Mouse (Mus musculus) liver, embryonic 16.5 days (tissue): ENCODE results near the gene 4930544D05Rik. TPM values are rescaled to one million over a fixed set of nuclear protein-coding genes. Genes with fewer than 3 reads are reported as not detected.

Experiments used
- ATAC-seq: fragments of 200-750 bp; cut with Nextera tagmentation; 2 replicates; pipeline ENCODE4 v1.8.0; 2017; ENCODE audit warnings: low read depth, mild to moderate bottlenecking, moderate number of reproducible peaks, moderate library complexity
- H3K27ac ChIP-seq: fragments of 300-500 bp; sonication (generic); 2 replicates; pipeline ENCODE4 v1.5.1; 2014; ENCODE audit warnings: mild to moderate bottlenecking, low read length
- H3K27me3 ChIP-seq: fragments of 300-500 bp; sonication (generic); 2 replicates; pipeline ENCODE4 v1.6.1; 2014; ENCODE audit warnings: low read depth, low read length, mixed read lengths; ENCODE audit not compliant: control insufficient read depth, insufficient read depth
- H3K36me3 ChIP-seq: fragments of 300-500 bp; sonication (generic); 2 replicates; pipeline ENCODE4 v1.6.1; 2014; ENCODE audit warnings: mild to moderate bottlenecking; ENCODE audit not compliant: control insufficient read depth, insufficient read depth
- H3K4me1 ChIP-seq: fragments of 300-500 bp; sonication (generic); 2 replicates; pipeline ENCODE4 v1.6.1; 2014; ENCODE audit warnings: low read depth, low read length, mixed read lengths; ENCODE audit not compliant: control insufficient read depth
- H3K4me2 ChIP-seq: fragments of 300-500 bp; sonication (generic); 2 replicates; pipeline ENCODE4 v1.6.1; 2014; ENCODE audit warnings: low read depth, low read length, mixed read lengths
- H3K4me3 ChIP-seq: fragments of 300-500 bp; sonication (generic); 2 replicates; pipeline ENCODE4 v1.5.1; 2014; ENCODE audit warnings: low read depth, mild to moderate bottlenecking, low read length
- H3K9ac ChIP-seq: fragments of 300-500 bp; sonication (generic); 2 replicates; pipeline ENCODE4 v1.6.1; 2014; ENCODE audit warnings: low read depth, low read length
- H3K9me3 ChIP-seq: fragments of 300-500 bp; sonication (generic); replicated peaks from 2 replicates; pipeline ENCODE4 v1.6.1; 2016; ENCODE audit warnings: low read length; ENCODE audit not compliant: control insufficient read depth
- WGBS: fragments of 180-500 bp; shearing (Covaris S2); extraction: QIAGEN DNeasy Blood & Tissue Kit; methylation state at CpG from one replicate; pipeline ENCODE4 v1.1.7; 2014; ENCODE audit not compliant: insufficient replicate concordance; 5-methylcytosine and 5-hydroxymethylcytosine counted together
- polyA plus RNA-seq: library from polyadenylated mRNA; unstranded; fragments of >200 nt; fragmentation: Nextera tagmentation; extraction: Ambion mirVana; gene quantifications from 2 replicates; pipeline ENCODE4 v1.2.1, GENCODE M21; 2015

The 4930544D05Rik gene
- polyA plus RNA-seq, 1 experiment from 2014 or later: not detected

DNA sequence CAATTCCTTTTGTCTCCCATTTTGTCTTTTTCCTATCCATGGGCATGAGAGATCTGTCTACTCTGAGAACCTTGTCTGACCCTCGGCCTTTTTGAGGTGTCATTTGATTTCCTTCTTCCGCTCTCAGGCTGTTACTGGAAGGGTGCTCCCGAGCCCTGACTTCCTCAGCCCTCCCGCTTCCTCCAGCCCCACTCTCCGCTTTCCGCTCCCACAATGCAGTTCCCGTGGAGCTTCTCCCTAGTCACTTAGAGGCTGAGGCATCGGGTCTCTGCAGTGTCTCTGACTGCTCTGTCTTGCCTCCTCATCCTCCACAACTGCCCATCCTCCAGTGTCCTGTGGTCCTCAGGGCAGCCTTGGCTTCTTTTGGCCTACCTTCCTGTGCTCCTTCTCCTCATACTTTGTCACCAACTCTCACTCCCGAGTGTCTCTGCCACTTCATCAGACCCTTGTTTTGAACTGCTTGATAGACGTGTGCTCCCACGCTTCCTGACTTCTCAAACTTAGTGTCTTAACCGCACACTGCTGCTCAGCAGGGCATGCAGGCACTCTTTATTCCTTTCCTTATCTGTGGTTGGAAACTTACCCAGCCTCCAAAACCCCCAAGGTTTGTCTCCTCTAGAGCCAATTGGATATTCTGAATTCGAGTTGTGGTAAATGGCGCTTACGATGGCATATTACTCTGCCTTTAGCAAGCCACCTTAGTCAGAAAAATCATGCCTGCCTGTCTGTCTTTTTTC lies 21.2 kb upstream of the 4930544D05Rik start:
- no peak for ATAC-seq
- Histone ChIP-seq H3K27ac (no peak overlapping the region), H3K4me2 (no peak overlapping the region), H3K9me3 (no peaks in the 10 kb centered on the region), H3K4me1 (peaks cover 18% of the 10 kb centered on the region), H3K27me3 (no peaks in the 10 kb centered on the region), H3K4me3 (no peak overlapping the region), H3K9ac (no peak overlapping the region), H3K36me3 (no peaks in the 10 kb centered on the region)
- 47% methylated on average over 15 of the region's 15 CpGs for WGBS

- WGBS: 32% methylated on average over 2 of the region's 2 CpGs
- Histone ChIP-seq H3K27me3 (no peaks in the 10 kb centered on the region), H3K9ac (no peak overlapping the region), H3K4me1 (peaks cover 18% of the 10 kb centered on the region), H3K27ac (no peak overlapping the region; the same call in 1 of the 2 replicates), H3K4me2 (no peak overlapping the region), H3K4me3 (no peak overlapping the region), H3K9me3 (no peaks in the 10 kb centered on the region), H3K36me3 (no peaks in the 10 kb centered on the region)
- no peak for ATAC-seq
These were observed 20.0 kb upstream of the 4930544D05Rik start for GRCm38 (mm10) chr11:70595638-70596037.

- H3K27ac ChIP-seq: peak overlapping the region; percentile 9; the same call in 1 of the 2 replicates
These were observed 19.6 kb upstream of the 4930544D05Rik start for GRCm38 (mm10) chr11:70596094-70596493.

DNA sequence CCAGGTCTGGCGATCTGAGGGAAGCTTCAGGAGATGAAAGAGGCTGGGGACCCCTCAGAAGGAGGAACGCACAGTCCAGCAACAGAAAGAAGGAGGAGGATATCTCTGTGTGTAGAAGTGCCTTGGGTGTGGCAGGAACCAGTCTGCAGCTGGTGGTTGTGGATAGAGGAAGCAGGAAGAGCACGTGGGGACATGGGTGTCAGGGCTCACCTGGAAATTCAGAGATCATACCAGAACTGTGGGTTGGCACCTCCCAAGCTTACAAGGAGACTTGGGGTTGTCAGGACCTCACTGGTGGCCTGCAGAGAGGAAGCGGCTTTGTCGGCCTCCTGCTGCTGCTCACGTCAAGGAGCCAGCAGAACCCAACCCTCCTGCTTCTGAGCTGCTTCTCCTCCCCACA lies 18.3 kb upstream of the 4930544D05Rik start:
- Histone ChIP-seq H3K9me3 (no peaks in the 10 kb centered on the region), H3K4me1 (peaks cover 16% of the 10 kb centered on the region), H3K9ac (no peak overlapping the region), H3K36me3 (no peaks in the 10 kb centered on the region), H3K27ac (no peak overlapping the region), H3K27me3 (no peaks in the 10 kb centered on the region), H3K4me3 (no peak overlapping the region), H3K4me2 (no peak overlapping the region)
- ATAC-seq: 0 out of 2 replicates have a peak, but pooled peaks have one; percentile 19
- 24% methylated on average over 6 of the region's 6 CpGs for WGBS

More at GRCm38 (mm10) chr11:70596094-70596493, 19.6 kb upstream of the 4930544D05Rik start:
- Histone ChIP-seq H3K9ac (no peak overlapping the region), H3K27me3 (no peaks in the 10 kb centered on the region), H3K4me1 (peaks cover 18% of the 10 kb centered on the region), H3K4me3 (no peak overlapping the region), H3K9me3 (no peaks in the 10 kb centered on the region), H3K4me2 (no peak overlapping the region), H3K36me3 (no peaks in the 10 kb centered on the region)
- 65% methylated on average over 4 of the region's 4 CpGs for WGBS
- no peak for ATAC-seq

GRCm38 (mm10) chr11:70598451-70598953 lies 17.1 kb upstream of the 4930544D05Rik start:
- WGBS: 74% methylated on average over 9 of the region's 9 CpGs
- H3K4me3 ChIP-seq: no peak overlapping the region
- peaks cover 13% of the 10 kb centered on the region for H3K4me1 ChIP-seq
- H3K4me2 ChIP-seq: no peak overlapping the region
- H3K27me3 ChIP-seq: no peaks in the 10 kb centered on the region
- ATAC-seq: no peak
- H3K9me3 ChIP-seq: no peaks in the 10 kb centered on the region
- H3K36me3 ChIP-seq: no peaks in the 10 kb centered on the region
- H3K9ac ChIP-seq: no peak overlapping the region
- no peak overlapping the region for H3K27ac ChIP-seq

DNA sequence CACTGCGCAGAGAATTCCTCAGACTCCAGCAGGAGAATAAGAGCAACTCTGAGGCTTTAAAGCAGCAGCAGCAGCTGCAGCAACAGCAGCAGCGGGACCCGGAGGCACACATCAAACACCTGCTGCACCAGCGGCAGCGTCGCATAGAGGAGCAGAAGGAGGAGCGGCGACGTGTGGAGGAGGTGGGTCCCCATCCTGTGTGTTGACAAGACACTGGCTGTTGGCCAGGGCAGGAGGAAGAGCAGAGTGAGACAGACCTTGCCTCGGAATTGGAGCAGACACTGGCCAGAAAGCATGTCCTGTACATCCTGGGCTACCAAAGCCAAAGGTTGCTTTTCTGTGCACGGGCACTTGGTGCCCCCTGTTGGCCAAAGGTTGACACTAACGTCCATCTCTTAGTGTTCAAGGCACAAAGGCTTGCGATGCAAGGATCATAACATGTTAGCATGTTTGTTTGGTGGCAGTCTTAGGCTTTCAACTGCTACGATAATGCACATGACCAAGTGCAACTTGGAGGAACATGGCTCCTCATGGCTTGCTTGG lies 10.6 kb upstream of the 4930544D05Rik start:
- Histone ChIP-seq H3K4me3 (no peak overlapping the region), H3K36me3 (peaks cover 2% of the 10 kb centered on the region), H3K4me1 (no peaks in the 10 kb centered on the region), H3K4me2 (no peak overlapping the region), H3K9ac (no peak overlapping the region), H3K9me3 (no peaks in the 10 kb centered on the region), H3K27me3 (no peaks in the 10 kb centered on the region), H3K27ac (no peak overlapping the region)
- ATAC-seq: no peak
- 59% methylated on average over 14 of the region's 14 CpGs for WGBS

DNA sequence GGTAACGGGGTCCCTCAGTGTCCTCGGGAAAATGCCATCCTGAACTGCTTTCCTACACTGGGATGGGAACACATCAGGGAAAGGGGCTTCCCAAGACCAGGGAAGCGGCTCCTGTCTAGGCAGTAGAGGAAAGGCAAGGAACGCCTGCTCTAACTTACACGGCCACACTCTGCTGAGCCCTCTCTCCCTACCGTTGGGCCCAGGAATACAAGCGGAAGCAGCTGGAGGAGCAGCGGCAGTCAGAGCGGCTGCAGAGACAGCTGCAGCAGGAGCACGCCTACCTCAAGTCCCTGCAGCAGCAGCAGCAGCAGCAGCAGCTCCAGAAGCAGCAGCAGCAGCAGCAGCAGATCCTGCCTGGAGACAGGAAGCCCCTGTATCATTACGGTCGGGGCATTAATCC lies 8.9 kb upstream of the 4930544D05Rik start:
- 83% methylated on average over 12 of the region's 12 CpGs for WGBS

DNA sequence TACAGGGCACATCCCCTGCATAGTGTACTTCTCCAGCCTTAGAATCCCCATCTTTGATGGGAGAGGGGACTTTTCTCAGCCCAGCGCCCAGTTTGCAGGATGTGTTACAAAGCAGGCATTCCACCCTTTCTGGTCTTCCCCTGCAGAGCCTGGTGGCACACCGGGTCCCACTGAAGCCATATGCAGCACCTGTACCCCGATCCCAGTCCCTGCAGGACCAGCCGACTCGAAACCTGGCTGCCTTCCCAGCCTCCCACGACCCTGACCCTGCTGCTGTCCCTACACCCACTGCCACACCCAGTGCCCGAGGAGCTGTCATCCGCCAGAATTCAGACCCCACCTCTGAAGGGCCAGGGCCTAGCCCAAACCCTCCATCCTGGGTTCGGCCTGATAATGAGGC lies 8.0 kb upstream of the 4930544D05Rik start:
- WGBS: 61% methylated on average over 9 of the region's 9 CpGs
- Histone ChIP-seq H3K27ac (no peak overlapping the region), H3K36me3 (peaks cover 2% of the 10 kb centered on the region)

More for the DNA sequence above, 8.9 kb upstream of the 4930544D05Rik start:
- Histone ChIP-seq H3K27ac (no peak overlapping the region), H3K9me3 (no peaks in the 10 kb centered on the region), H3K4me2 (no peak overlapping the region), H3K4me3 (no peak overlapping the region), H3K36me3 (peaks cover 2% of the 10 kb centered on the region), H3K4me1 (no peaks in the 10 kb centered on the region), H3K9ac (no peak overlapping the region), H3K27me3 (no peaks in the 10 kb centered on the region)
- no peak for ATAC-seq

DNA sequence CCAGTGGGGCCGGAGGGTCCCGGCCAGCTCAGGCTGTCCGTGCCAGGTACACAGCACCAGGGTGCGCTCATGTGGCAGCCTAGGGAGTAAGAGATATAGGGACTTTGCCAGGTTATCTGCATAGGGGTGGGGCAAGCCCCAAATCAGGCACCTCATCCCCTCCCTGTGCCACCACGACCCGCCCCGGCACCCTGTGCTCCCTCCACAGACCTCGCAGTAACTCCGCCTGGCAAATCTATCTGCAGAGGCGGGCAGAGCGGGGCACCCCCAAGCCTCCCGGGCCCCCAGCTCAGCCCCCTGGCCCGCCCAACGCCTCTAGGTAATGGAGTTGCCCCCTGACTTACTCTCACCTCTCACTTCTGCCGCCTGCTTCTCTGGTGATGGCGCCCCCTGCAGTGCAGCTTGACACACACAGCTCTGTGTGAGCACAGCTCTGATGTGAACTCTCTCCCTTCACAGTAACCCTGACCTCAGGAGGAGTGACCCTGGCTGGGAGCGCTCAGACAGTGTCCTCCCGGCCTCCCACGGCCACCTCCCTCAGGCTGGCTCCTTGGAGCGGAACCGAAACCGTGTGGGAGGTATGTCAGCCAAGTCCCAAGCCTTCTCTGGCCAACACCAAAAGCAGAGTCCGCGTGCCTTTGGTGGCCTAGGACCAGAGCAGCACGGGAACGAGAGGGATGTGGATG lies 7.1 kb upstream of the 4930544D05Rik start:
- peaks cover 2% of the 10 kb centered on the region for H3K36me3 ChIP-seq
- no peak for ATAC-seq

More for the DNA sequence above, 8.0 kb upstream of the 4930544D05Rik start:
- no peaks in the 10 kb centered on the region for H3K4me1 ChIP-seq
- H3K27me3 ChIP-seq: no peaks in the 10 kb centered on the region
- H3K9me3 ChIP-seq: no peaks in the 10 kb centered on the region
- H3K9ac ChIP-seq: no peak overlapping the region
- ATAC-seq: no peak
- H3K4me2 ChIP-seq: no peak overlapping the region
- no peak overlapping the region for H3K4me3 ChIP-seq

More for the DNA sequence above, 7.1 kb upstream of the 4930544D05Rik start:
- no peak overlapping the region for H3K27ac ChIP-seq
- WGBS: 75% methylated on average over 26 of the region's 26 CpGs
- no peak overlapping the region for H3K4me3 ChIP-seq
- H3K9ac ChIP-seq: no peak overlapping the region
- H3K9me3 ChIP-seq: no peaks in the 10 kb centered on the region
- H3K27me3 ChIP-seq: no peaks in the 10 kb centered on the region
- H3K4me1 ChIP-seq: no peaks in the 10 kb centered on the region
- no peak overlapping the region for H3K4me2 ChIP-seq
